Mouse (Mus musculus) hindbrain, embryonic 15.5 days (tissue): ENCODE results near the gene Rftn2. TPM values are rescaled to one million over a fixed set of nuclear protein-coding genes. Genes with fewer than 3 reads are reported as not detected.

Experiments used
- ATAC-seq: fragments of 200-750 bp; cut with Nextera tagmentation; 2 replicates; pipeline ENCODE4 v1.8.0; 2017; ENCODE audit warnings: low read depth, moderate number of reproducible peaks, moderate TSS enrichment; ENCODE audit not compliant: low FRiP score
- H3K27ac ChIP-seq: fragments of 300-500 bp; sonication (generic); replicated peaks from 2 replicates; pipeline ENCODE4 v1.5.1; 2015; ENCODE audit warnings: mild to moderate bottlenecking, inconsistent platforms
- H3K27me3 ChIP-seq: fragments of 300-500 bp; sonication (generic); 2 replicates; pipeline ENCODE4 v1.6.1; 2015; ENCODE audit warnings: control low read depth, inconsistent platforms
- H3K36me3 ChIP-seq: fragments of 300-500 bp; sonication (generic); 2 replicates; pipeline ENCODE4 v1.6.1; 2015; ENCODE audit warnings: control low read depth, inconsistent platforms
- H3K4me1 ChIP-seq: fragments of 300-500 bp; sonication (generic); replicated peaks from 2 replicates; pipeline ENCODE4 v1.6.1; 2015; ENCODE audit warnings: control low read depth, inconsistent platforms
- H3K4me2 ChIP-seq: fragments of 300-500 bp; sonication (generic); 2 replicates; pipeline ENCODE4 v1.6.1; 2015; ENCODE audit warnings: moderate library complexity, mild to moderate bottlenecking, inconsistent platforms
- H3K4me3 ChIP-seq: fragments of 300-500 bp; sonication (generic); 2 replicates; pipeline ENCODE4 v1.5.1; 2015; ENCODE audit warnings: mild to moderate bottlenecking, inconsistent platforms
- H3K9ac ChIP-seq: fragments of 300-500 bp; sonication (generic); 2 replicates; pipeline ENCODE4 v1.6.1; 2015; ENCODE audit warnings: inconsistent platforms
- H3K9me3 ChIP-seq: fragments of 300-500 bp; sonication (generic); 2 replicates; pipeline ENCODE4 v1.6.1; 2016; ENCODE audit warnings: control low read depth, inconsistent platforms
- WGBS: fragments of 180-500 bp; shearing (Covaris S2); methylation state at CpG from one replicate; pipeline ENCODE4 v1.1.7; 2015; 5-methylcytosine and 5-hydroxymethylcytosine counted together
- polyA plus RNA-seq: library from polyadenylated mRNA; unstranded; fragments of >200 nt; fragmentation: Nextera tagmentation; extraction: Ambion mirVana; gene quantifications from 2 replicates; pipeline ENCODE4 v1.2.1, GENCODE M21; 2015

Gene Rftn2
- polyA plus RNA-seq, 1 experiment from 2014 or later, result 11.8 TPM

DNA sequence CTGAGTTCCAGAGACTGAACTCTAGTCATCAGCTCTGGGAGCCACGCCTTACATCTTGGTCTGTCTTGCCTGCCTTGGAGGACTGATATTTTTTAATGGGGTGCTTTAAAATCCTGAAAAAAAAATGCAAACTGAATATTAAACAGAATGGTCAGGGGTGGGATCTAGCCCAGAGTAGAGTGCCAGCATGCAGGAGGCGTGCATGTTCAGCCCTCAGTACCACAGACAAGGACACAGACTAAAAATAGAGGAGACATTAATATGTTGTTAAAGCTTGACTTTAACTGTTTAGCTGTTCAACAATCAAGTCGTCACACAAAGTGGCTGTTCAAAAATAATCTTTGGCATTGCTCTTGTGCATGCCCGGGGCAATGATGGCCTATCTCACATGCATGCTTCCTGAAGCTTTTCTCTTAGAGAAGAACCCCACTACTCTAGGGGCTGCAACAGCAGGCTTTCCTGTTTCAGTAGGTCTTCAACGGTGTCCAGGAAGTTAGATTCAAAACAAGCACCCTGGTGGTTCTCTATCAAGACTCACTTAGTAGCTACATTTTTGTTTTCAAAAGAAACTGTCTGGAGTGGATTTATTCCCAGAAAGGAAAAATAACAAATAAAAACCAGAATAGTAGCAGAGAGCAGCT, 18.0 kb downstream of the Rftn2 start:
- H3K4me2 ChIP-seq, result no peak overlapping the region
- H3K27me3 ChIP-seq, result no peaks in the 10 kb centered on the region
- no peak overlapping the region for H3K4me3 ChIP-seq
- no peaks in the 10 kb centered on the region for H3K36me3 ChIP-seq
- H3K9ac ChIP-seq, result no peak overlapping the region
- WGBS, result 79% methylated on average over 5 of the region's 5 CpGs
- no peaks in the 10 kb centered on the region for H3K9me3 ChIP-seq
- no peak overlapping the region for H3K27ac ChIP-seq
- no peak for ATAC-seq
- no peaks in the 10 kb centered on the region for H3K4me1 ChIP-seq

GRCm38 (mm10) chr1:55207561-55207960, 19.0 kb downstream of the Rftn2 start:
- Histone ChIP-seq H3K9me3 (no peaks in the 10 kb centered on the region), H3K27me3 (no peaks in the 10 kb centered on the region), H3K4me2 (no peak overlapping the region), H3K9ac (no peak overlapping the region), H3K36me3 (no peaks in the 10 kb centered on the region), H3K27ac (no peak overlapping the region), H3K4me3 (no peak overlapping the region), H3K4me1 (peaks cover under 1% of the 10 kb centered on the region; the same call in 1 of the 2 replicates)
- WGBS, result 92% methylated on average over 6 of the region's 6 CpGs
- ATAC-seq, result no peak

- Histone ChIP-seq H3K9ac (no peak overlapping the region), H3K4me2 (no peak overlapping the region), H3K4me1 (peaks cover 6% of the 10 kb centered on the region; the same call in 1 of the 2 replicates), H3K36me3 (no peaks in the 10 kb centered on the region), H3K4me3 (no peak overlapping the region), H3K9me3 (no peaks in the 10 kb centered on the region), H3K27ac (peak overlapping the region; percentile 53; the same call in 1 of the 2 replicates), H3K27me3 (no peaks in the 10 kb centered on the region)
- WGBS, result 24% methylated on average over 5 of the region's 5 CpGs
- no peak for ATAC-seq
Measured at GRCm38 (mm10) chr1:55205808-55206327, 20.7 kb downstream of the Rftn2 start.

- no peak overlapping the region for H3K4me3 ChIP-seq
- no peaks in the 10 kb centered on the region for H3K36me3 ChIP-seq
- no peaks in the 10 kb centered on the region for H3K27me3 ChIP-seq
- H3K9ac ChIP-seq, result no peak overlapping the region
- H3K27ac ChIP-seq, result peak overlapping the region; percentile 42
- no peaks in the 10 kb centered on the region for H3K9me3 ChIP-seq
- H3K4me2 ChIP-seq, result no peak overlapping the region
- ATAC-seq, result peak; percentile 50; the same call in 1 of the 2 replicates
- WGBS, result 54% methylated on average over 18 of the region's 18 CpGs
- H3K4me1 ChIP-seq, result peaks cover 6% of the 10 kb centered on the region; the same call in 1 of the 2 replicates
Measured at GRCm38 (mm10) chr1:55201850-55202752, 24.5 kb downstream of the Rftn2 start.

GRCm38 (mm10) chr1:55198719-55199118, 27.9 kb downstream of the Rftn2 start:
- no peak overlapping the region for H3K9ac ChIP-seq
- H3K9me3 ChIP-seq, result no peaks in the 10 kb centered on the region
- H3K27ac ChIP-seq, result no peak overlapping the region
- no peaks in the 10 kb centered on the region for H3K27me3 ChIP-seq
- WGBS, result 13% methylated on average over 3 of the region's 3 CpGs
- ATAC-seq, result no peak
- no peaks in the 10 kb centered on the region for H3K36me3 ChIP-seq
- H3K4me2 ChIP-seq, result no peak overlapping the region
- H3K4me1 ChIP-seq, result peaks cover 17% of the 10 kb centered on the region
- H3K4me3 ChIP-seq, result no peak overlapping the region

- Histone ChIP-seq H3K27ac (no peak overlapping the region), H3K4me1 (peaks cover 18% of the 10 kb centered on the region), H3K4me2 (no peak overlapping the region), H3K9ac (no peak overlapping the region), H3K9me3 (no peaks in the 10 kb centered on the region), H3K36me3 (no peaks in the 10 kb centered on the region), H3K4me3 (no peak overlapping the region), H3K27me3 (no peaks in the 10 kb centered on the region)
- no peak for ATAC-seq
- 53% methylated on average over 6 of the region's 6 CpGs for WGBS
Measured at GRCm38 (mm10) chr1:55196327-55197003, 30.1 kb downstream of the Rftn2 start.

- no peak for ATAC-seq
- Histone ChIP-seq H3K4me1 (peaks cover 18% of the 10 kb centered on the region), H3K27ac (no peak overlapping the region), H3K9me3 (no peaks in the 10 kb centered on the region), H3K4me2 (no peak overlapping the region), H3K36me3 (no peaks in the 10 kb centered on the region), H3K27me3 (no peaks in the 10 kb centered on the region), H3K9ac (no peak overlapping the region), H3K4me3 (no peak overlapping the region)
- WGBS, result 51% methylated on average over 4 of the region's 4 CpGs
Measured at GRCm38 (mm10) chr1:55195021-55195420, 31.6 kb downstream of the Rftn2 start.

- Histone ChIP-seq H3K4me2 (peak overlapping the region; percentile 37), H3K36me3 (no peaks in the 10 kb centered on the region), H3K9me3 (no peaks in the 10 kb centered on the region), H3K4me3 (no peak overlapping the region), H3K27me3 (no peaks in the 10 kb centered on the region), H3K9ac (no peak overlapping the region), H3K4me1 (peaks cover 18% of the 10 kb centered on the region), H3K27ac (no peak overlapping the region)
- peak; percentile 16; the same call in 1 of the 2 replicates for ATAC-seq
- 31% methylated on average over 19 of the region's 19 CpGs for WGBS
Measured at GRCm38 (mm10) chr1:55194064-55194915, 32.3 kb downstream of the Rftn2 start.

- H3K27me3 ChIP-seq, result no peaks in the 10 kb centered on the region
- H3K4me1 ChIP-seq, result peaks cover 18% of the 10 kb centered on the region
- H3K9me3 ChIP-seq, result no peaks in the 10 kb centered on the region
- no peak overlapping the region for H3K4me2 ChIP-seq
- no peaks in the 10 kb centered on the region for H3K36me3 ChIP-seq
- 29% methylated on average over 2 of the region's 2 CpGs for WGBS
- 0 out of 2 replicates have a peak, but pooled peaks have one; percentile 32 for ATAC-seq
- 0 out of 2 replicates have a peak overlapping the region, but pooled peaks have one; percentile 17 for H3K27ac ChIP-seq
- H3K9ac ChIP-seq, result no peak overlapping the region
- H3K4me3 ChIP-seq, result no peak overlapping the region
Measured at GRCm38 (mm10) chr1:55193316-55193715, 33.3 kb downstream of the Rftn2 start.

DNA sequence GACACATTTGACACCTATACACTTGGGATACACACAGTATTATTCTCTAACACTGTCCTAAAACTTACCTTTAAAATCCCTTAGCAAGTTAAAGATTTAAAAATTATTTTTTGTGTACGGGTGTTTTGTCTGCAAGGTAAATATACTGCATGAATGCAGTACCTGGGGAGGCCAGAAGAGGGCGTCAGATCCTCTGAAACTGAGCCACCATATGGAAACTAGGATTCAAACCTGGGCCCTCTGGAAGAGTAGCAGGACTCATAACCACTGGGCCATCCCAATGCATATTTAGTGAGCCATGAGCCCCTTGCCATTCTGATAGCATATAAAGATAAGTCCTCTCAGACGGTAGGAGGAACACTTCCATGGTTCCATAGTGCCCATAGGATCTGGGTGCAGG, 33.8 kb downstream of the Rftn2 start:
- peaks cover 18% of the 10 kb centered on the region for H3K4me1 ChIP-seq
- H3K9me3 ChIP-seq, result no peaks in the 10 kb centered on the region
- no peak overlapping the region for H3K4me2 ChIP-seq
- no peak overlapping the region for H3K9ac ChIP-seq
- no peaks in the 10 kb centered on the region for H3K36me3 ChIP-seq
- no peak overlapping the region for H3K4me3 ChIP-seq
- H3K27me3 ChIP-seq, result no peaks in the 10 kb centered on the region
- ATAC-seq, result no peak
- H3K27ac ChIP-seq, result no peak overlapping the region
- 55% methylated on average over 3 of the region's 3 CpGs for WGBS

- H3K9me3 ChIP-seq, result no peaks in the 10 kb centered on the region
- no peaks in the 10 kb centered on the region for H3K27me3 ChIP-seq
- peak overlapping the region; percentile 61 for H3K27ac ChIP-seq
- peaks cover 18% of the 10 kb centered on the region for H3K4me1 ChIP-seq
- WGBS, result 14% methylated on average over 8 of the region's 8 CpGs
- no peaks in the 10 kb centered on the region for H3K36me3 ChIP-seq
- peak overlapping the region; percentile 48 for H3K4me2 ChIP-seq
- 0 out of 2 replicates have a peak overlapping the region, but pooled peaks have one; percentile 7 for H3K9ac ChIP-seq
- peak; percentile 71 for ATAC-seq
- H3K4me3 ChIP-seq, result peak overlapping the region; percentile 29
Measured at GRCm38 (mm10) chr1:55192015-55192414, 34.6 kb downstream of the Rftn2 start.
